Mouse (Mus musculus): ENCODE measurements at regions not wholly inside any gene's neighbourhood (a gene's known extent, or its start where the extent isn't known, plus 50 kb on each side); places are given as distances from the start of the nearest gene placed in this dataset.

- Histone ChIP-seq H3K4me3 (replicated peaks) (no peak overlapping the region), H3K27ac (no peak overlapping the region), H3K9ac (replicated peaks) (no peak overlapping the region), H3K27me3 (peaks cover 7% of the 10 kb centered on the region), H3K9me3 (no peaks in the 10 kb centered on the region), H3K4me2 (no peak overlapping the region), H3K36me3 (no peaks in the 10 kb centered on the region), H3K4me1 (replicated peaks) (no peaks in the 10 kb centered on the region)
- 77% methylated on average over 4 of the region's 4 CpGs for WGBS
- ATAC-seq (ENCODE audit: insufficient number of reproducible peaks, insufficient read depth, low FRiP score, low TSS enrichment, low read depth), result no peak
These were observed 59.2 kb downstream of the Foxd1 start for GRCm38 (mm10) chr13:98413233-98413632.
